Mouse (Mus musculus) skeletal muscle tissue, adult 2 months (tissue): ENCODE measurements around the gene Rgs9.

Source experiments
- DNase-seq: peaks from one replicate; pipeline ENCODE4 v3.0.0-alpha.2; 2012; ENCODE audit warnings: low read depth, low spot score

Gene Rgs9

GRCm38 (mm10) chr11:109240126-109240525 lies 57.8 kb downstream of the Rgs9 start:
- DNase-seq, result no peak

DNA sequence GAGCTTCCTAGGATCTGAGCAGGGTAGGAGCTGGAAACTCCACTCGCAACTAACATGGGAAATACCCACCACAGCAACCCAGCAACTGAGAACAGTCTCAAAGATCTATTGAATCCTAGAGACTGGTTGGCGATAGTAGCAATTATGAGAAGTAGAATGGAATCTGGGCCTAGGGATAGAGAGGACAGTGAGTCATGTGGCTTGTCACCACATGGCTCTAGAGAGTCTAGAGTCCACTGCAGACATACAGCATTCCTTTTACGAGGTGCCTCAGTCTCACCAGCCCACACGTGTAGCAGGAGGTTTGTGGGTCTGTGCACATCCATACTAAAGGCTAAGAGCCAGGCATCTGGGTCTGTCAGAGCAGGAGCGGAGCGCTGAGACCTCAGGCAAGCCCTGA lies 59.3 kb downstream of the Rgs9 start:
- no peak for DNase-seq

- no peak for DNase-seq
Measured at GRCm38 (mm10) chr11:109237796-109238195, 60.1 kb downstream of the Rgs9 start.

DNA sequence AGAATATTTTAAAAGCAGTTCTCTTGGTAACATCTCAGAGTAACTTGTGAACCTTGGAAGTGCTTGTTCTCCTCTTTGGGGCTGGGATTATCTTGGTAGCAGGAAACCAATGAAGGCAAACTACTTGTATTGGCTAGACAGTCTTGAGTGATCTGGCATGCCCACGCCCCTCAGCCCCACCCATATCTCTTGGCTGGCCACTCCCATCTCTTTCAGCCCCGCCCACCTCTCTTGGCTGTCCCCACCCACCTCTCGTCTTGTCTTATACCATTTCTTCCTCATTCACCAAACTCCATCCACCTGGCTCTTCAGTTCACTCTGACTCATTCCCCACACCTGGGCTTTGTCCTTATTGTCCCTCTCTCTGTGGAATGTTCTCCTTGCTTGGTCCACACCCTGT lies 64.3 kb downstream of the Rgs9 start:
- DNase-seq, result no peak

GRCm38 (mm10) chr11:109232811-109233210 lies 65.1 kb downstream of the Rgs9 start:
- no peak for DNase-seq

GRCm38 (mm10) chr11:109227139-109227538 lies 70.8 kb downstream of the Rgs9 start:
- DNase-seq, result no peak

- DNase-seq, result no peak
Measured at GRCm38 (mm10) chr11:109221209-109222007, 76.5 kb downstream of the Rgs9 start.

DNA sequence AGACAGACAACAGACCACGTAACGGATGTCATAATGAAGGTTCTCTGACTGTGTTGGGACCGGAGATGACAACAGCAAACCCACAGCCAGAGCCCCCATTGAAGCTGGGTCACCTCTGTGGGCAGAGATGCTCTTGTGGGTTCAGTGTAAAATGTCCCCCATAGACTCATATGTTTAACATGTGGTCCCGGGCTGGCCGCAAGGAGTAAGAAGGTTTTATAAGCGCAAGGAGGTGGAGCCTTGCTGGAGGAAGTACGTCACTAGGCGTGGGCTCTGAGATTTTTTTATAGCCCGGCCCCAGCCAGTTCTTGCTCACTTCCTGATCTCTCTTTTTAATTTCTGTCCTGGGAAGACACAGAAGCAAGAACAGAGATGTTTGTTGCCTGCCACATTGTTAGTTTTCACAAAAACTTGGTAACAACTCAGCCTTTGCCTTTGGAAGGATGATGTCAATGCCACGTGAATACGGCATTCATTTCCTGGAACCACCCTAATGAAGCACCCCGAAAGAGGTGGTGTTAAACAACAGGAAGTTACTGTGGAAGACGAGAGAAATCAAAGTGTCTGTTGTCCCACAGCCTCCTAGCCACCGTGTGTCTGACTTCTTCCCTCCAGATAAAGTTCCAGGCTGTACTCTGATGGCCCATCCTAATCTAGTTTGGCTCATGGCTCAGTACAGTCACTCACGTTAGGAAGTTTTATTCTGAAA lies 79.1 kb downstream of the Rgs9 start:
- DNase-seq, result no peak

DNA sequence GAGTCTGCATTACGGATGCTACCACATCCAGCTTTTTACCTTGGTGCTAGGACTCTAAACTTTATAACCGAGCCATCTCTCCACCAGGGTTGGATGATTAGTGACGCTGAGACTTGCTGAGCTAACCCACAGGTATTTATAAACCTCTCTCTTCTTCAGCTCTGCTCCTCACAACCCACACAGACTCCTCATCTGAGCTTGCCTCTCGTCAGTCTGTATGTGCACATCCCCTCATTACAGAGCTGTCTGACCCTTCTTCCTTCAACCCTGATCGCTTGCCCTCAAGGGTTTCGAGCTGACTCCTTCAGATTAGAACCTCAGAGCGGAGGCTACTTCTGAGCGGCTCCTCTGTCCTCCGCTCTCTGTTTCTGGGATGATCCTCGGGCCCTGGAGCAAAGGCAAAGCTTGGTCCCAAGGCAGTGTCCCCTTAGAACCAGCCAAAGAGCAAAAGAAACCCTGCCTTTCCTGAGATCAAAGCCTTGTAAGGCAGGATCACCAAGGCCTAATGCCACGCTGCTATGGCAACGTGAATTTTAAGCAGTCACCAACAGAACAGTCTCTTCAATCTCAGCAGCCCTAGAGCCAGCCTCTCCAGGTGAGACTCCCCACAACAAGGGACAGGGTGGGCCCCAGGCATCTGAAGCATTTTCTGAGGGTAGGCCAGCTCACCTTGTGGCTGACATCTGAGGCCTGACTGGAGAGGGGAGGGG lies 79.9 kb downstream of the Rgs9 start:
- no peak for DNase-seq

DNA sequence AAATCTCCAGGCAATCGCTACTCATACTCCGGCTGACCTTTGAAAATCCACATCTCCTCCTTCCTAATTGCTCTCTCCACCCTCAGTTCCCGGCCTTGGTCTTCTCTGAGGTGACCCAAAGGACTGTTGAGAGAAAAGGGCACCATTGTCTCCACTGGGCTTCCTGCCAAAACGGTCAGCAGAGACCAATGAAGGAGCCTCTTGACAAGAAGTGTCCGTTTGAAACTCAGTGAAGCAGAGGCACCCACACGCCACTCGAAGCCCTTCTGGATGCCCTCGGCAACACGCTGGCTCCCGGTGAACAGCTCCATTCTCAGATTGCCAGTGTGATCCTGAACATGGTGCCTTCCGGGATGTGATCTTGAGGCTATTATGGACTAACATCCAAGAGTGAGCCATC lies 87.2 kb downstream of the Rgs9 start:
- DNase-seq, result no peak

GRCm38 (mm10) chr11:109210341-109210740 lies 87.6 kb downstream of the Rgs9 start:
- no peak for DNase-seq

DNA sequence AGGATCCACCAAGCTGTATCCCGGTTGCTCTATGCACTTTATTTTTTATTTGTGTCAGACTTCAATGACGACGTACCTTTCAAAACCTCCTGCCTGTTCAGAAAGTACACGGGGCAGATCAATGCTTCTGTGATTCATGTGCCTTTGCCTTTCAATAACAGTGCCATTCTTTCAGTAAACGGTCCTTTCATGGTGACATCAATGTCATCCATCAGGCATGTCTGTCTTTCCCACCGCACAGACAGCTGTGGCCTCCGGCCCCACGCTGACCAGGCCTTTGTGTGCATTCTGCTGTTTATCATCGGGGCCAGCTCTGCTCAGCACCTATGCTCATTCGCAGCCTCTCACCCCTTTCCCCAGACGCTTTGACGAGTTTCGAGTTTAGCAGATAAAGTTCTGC lies 91.2 kb downstream of the Rgs9 start:
- DNase-seq, result no peak

- no peak for DNase-seq
Measured at GRCm38 (mm10) chr11:109206028-109206427, 91.9 kb downstream of the Rgs9 start.

DNA sequence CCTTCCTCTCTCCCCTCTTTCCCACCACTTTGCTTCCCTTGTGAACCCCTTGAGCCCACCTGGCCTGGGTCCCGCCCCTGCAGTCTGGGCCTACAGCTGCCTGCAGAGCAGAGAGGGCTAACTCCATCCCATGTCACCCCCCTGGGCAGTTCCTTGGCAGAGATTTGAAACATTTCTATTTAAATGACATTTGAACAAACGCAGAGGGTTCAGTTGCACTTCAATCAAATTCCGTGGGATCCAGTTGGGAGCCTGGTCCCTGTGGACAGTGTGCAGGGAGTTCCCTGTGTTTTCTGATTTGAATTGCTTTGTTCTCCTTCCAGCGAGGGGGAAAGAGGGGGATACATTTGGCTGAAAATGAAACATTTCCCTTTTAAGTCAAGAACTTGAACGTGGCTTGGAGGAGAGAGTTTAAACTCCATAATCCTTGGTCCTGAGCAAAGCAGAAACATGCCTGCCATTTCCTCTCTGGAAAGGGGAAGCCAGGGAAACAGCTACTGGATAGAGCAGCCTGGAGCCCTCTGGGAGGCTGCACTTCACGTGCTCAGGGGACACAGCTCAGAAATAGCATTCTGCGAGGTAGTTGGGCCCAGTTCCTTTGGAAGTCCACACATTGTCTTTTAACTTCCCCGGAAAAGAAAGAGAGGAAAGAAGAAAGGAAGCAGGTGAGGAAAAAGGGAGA lies 98.2 kb downstream of the Rgs9 start:
- no peak for DNase-seq

DNA sequence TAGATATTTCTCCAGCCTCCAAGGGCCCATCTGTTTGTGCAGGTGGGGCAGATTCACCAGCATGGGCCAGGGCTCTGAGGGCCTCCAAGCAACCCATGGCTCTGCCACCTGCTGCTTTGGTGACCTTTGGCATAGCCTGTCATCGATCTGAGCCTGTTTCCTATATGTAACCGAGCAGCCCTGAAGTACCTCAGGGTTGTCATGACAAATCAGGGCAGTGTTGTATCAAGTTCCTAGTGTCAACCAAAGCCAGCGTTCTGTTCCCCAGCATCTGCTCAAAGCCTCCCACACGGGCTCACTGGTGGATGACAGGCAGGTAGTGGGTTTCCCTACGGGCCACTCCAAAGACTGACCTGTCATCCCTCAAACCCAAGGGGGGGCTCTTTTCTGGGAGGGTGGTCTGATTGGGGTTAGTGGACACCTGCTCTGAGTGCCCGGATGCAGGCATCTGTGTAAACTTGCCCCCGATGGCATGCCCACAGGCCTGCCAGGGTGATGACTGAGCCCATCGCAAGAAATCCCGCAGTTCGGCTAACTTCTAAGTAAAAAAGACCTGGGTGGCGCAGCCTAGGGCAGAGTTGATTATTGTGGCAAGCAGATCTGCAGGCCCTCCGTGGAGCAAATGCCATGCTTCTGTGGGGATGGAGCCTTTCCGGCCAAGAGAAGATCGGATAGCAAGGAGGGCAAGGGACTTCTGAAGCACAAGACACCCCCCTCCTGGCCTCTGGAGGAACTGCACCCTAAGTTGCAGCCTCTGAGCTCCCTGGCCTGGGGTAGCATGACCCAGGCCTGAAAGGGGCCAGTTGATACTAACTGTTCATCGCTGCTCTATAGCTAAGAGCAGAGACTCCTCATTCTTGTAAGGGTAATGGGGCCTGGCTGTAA lies 105.0 kb downstream of the Rgs9 start:
- peak; percentile 60 for DNase-seq

DNA sequence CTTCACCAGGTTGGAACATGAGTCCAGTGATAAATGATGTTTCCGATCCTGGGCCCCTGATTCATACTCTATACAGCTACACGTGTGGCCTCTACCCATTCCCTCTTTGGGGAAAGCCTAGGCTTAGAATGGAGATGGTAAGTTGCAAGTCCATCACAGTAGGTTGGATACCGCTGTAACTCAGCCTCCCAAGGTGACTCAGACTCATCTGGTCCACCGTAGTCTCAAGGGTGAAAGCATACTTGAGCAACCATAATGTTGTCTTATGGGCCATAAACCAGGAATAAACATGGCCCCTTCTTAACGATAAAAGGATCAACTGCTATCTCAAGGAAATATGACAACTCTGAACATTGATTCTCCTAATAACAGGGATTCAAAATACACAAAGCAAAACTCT lies 109.7 kb downstream of the Rgs9 start:
- DNase-seq, result no peak

DNA sequence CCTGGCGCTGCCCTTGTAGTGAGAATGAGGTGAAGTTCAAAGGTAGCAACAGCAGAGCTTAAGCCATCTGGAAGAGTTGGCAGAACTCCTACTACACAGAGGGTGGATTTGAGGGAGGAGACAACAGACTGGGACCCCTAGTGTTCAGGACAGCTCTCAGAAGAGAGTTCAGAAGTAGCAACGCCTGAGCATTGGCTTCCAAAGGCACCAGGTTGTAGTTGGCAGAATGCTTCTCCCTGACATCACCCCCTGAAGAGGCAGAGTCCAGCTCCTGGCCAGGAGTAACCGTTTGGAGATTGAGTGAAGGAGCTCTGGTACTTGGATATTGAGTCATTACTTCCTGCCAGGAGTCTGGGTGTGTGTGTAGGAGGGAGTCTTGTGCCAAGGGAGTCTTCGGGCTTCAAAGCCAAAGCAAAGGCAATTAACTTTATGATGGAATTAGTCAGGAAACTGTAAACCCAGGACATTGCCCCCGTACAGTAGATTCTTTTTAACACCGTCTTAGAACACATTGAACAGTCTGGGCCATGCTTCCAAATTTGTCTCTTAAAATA lies 110.2 kb downstream of the Rgs9 start:
- DNase-seq, result no peak

GRCm38 (mm10) chr11:109181118-109181517 lies 116.8 kb downstream of the Rgs9 start:
- DNase-seq, result no peak

DNA sequence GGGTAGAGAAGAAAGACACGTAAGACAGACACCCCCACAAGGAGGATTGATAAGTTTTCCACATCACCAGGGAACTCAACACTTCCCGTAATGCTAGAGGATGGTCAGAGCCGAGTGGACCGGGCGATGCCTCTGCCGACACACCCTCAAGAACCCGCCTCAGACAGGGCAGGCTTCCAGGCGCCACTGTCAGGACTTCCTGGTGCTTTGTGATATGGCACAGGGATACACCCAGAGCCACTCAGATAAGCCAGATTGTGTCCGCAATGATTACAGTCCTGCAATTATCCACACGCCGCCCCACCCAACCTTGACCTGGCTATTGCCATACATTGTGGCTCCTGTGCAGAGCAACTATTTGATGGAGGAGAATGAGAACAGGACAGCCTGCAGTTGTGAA lies 117.6 kb downstream of the Rgs9 start:
- DNase-seq, result no peak

GRCm38 (mm10) chr11:109178788-109179518 lies 119.0 kb downstream of the Rgs9 start:
- peak; percentile 6 for DNase-seq
